9 mouse cellular contexts compared by ENCODE assay signal in genomic region chr5:92353517-92353916, GRCm38 (mm10). TPM values are rescaled to one million over a fixed set of nuclear protein-coding genes. Genes with fewer than 3 reads are reported as not detected.
DNase-seq lines count a peak whose midpoint lies in the region; ATAC-seq and TF ChIP-seq lines count a peak whose summit lies in the region.
"Had no signal": no experiment of that assay in that cellular context is flagged by ENCODE, and none has a peak within 500 bp of the region (broad histone marks: within the 10 kb centered on the region; RNA-seq: fewer than 3 reads in every experiment).

No protein-coding gene starts in this region.

- H3K9me3 ChIP-seq in hindbrain, embryonic 16.5 days (ENCODE audit: control insufficient read depth, low read length), result no peaks in the 10 kb centered on the region
- no peaks in the 10 kb centered on the region for H3K9me3 ChIP-seq in hindbrain, embryonic 12.5 days (replicated peaks)
- H3K9me3 ChIP-seq in kidney, postnatal 0 days (replicated peaks; ENCODE audit: low read length), result no peaks in the 10 kb centered on the region
- H3K9me3 ChIP-seq: midbrain, embryonic 12.5 days had no signal

- H3K9ac ChIP-seq in hindbrain, embryonic 16.5 days (ENCODE audit: low read depth, low read length), result no peak overlapping the region
- no peak overlapping the region for H3K9ac ChIP-seq in hindbrain, embryonic 12.5 days
- H3K9ac ChIP-seq in kidney, postnatal 0 days (ENCODE audit: low read depth, low read length), result peak overlapping the region; percentile 35; the same call in 1 of the 2 replicates
- H3K9ac ChIP-seq: midbrain, embryonic 12.5 days had no signal

- 48% methylated on average over 11 of the region's 11 CpGs for WGBS in hindbrain, embryonic 16.5 days
- WGBS in hindbrain, embryonic 12.5 days, result 54% methylated on average over 11 of the region's 11 CpGs
- 36% methylated on average over 11 of the region's 11 CpGs for WGBS in kidney, postnatal 0 days

- no peak for TF ChIP-seq CTCF in kidney, postnatal 0 days (IDR thresholded peaks at IDR 0.05; ENCODE audit: low read depth)

- H3K4me3 ChIP-seq in hindbrain, embryonic 16.5 days (ENCODE audit: low read length), result peak overlapping the region; percentile 21
- H3K4me3 ChIP-seq in hindbrain, embryonic 12.5 days, result no peak overlapping the region
- H3K4me3 ChIP-seq in kidney, postnatal 0 days (replicated peaks; ENCODE audit: low read depth, low read length), result peak overlapping the region; percentile 31
- H3K4me3 ChIP-seq: midbrain, embryonic 12.5 days had no signal

- H3K27ac ChIP-seq in hindbrain, embryonic 16.5 days (ENCODE audit: low read depth, low read length), result no peak overlapping the region
- no peak overlapping the region for H3K27ac ChIP-seq in hindbrain, embryonic 12.5 days
- no peak overlapping the region for H3K27ac ChIP-seq in kidney, postnatal 0 days
- H3K27ac ChIP-seq: midbrain, embryonic 12.5 days had no signal

- no peaks in the 10 kb centered on the region for H3K36me3 ChIP-seq in hindbrain, embryonic 16.5 days (ENCODE audit: control insufficient read depth, insufficient read depth, low read length)
- no peaks in the 10 kb centered on the region for H3K36me3 ChIP-seq in hindbrain, embryonic 12.5 days
- no peaks in the 10 kb centered on the region for H3K36me3 ChIP-seq in kidney, postnatal 0 days (ENCODE audit: insufficient read depth, low read length)
- H3K36me3 ChIP-seq: midbrain, embryonic 12.5 days had no signal

- no peak for ATAC-seq in hindbrain, embryonic 16.5 days
- ATAC-seq in hindbrain, embryonic 12.5 days (ENCODE audit: low FRiP score), result no peak
- ATAC-seq in granulocyte monocyte progenitor cell, adult 5-6 weeks (replicated peaks; ENCODE audit: poor library complexity, severe bottlenecking), result peak; percentile 75
- no peak for ATAC-seq in kidney, postnatal 0 days (replicated peaks; ENCODE audit: low FRiP score, low read depth)
- peak; percentile 85 for ATAC-seq in megakaryocyte, adult 5-6 weeks (ENCODE audit: poor library complexity, severe bottlenecking)

- H3K4me1 ChIP-seq in hindbrain, embryonic 16.5 days (ENCODE audit: control insufficient read depth, insufficient read depth, low read depth, low read length), result no peaks in the 10 kb centered on the region
- H3K4me1 ChIP-seq in hindbrain, embryonic 12.5 days, result 0 out of 2 replicates have a peak, but pooled peaks cover 2% of the 10 kb centered on the region
- 0 out of 2 replicates have a peak, but pooled peaks cover 1% of the 10 kb centered on the region for H3K4me1 ChIP-seq in kidney, postnatal 0 days (replicated peaks; ENCODE audit: insufficient read depth, low read length)
- H3K4me1 ChIP-seq: midbrain, embryonic 12.5 days had no signal

- peak overlapping the region; percentile 33 for H3K4me2 ChIP-seq in hindbrain, embryonic 16.5 days (ENCODE audit: low read length)
- no peak overlapping the region; the same call in 1 of the 2 replicates for H3K4me2 ChIP-seq in hindbrain, embryonic 12.5 days (replicated peaks)
- peak overlapping the region; percentile 39 for H3K4me2 ChIP-seq in kidney, postnatal 0 days (ENCODE audit: low read length)
- H3K4me2 ChIP-seq: midbrain, embryonic 12.5 days had no signal

- peak; percentile 44 to 49 for DNase-seq in adrenal gland, adult 18-20 months (ENCODE audit: low spot score in 2 of 2)
- peak; percentile 22 for DNase-seq in kidney, postnatal 0 days (ENCODE audit: low spot score)
- DNase-seq in thymus, postnatal 25 days, result peak; percentile 45
- no peak for DNase-seq in layer of hippocampus, postnatal 25 days (ENCODE audit: extremely low spot score in 1 of 2, low spot score in 1 of 2)

- H3K27me3 ChIP-seq in hindbrain, embryonic 16.5 days (replicated peaks; ENCODE audit: control insufficient read depth, insufficient read depth, low read length), result no peaks in the 10 kb centered on the region
- H3K27me3 ChIP-seq in hindbrain, embryonic 12.5 days, result no peaks in the 10 kb centered on the region
- H3K27me3 ChIP-seq in kidney, postnatal 0 days (ENCODE audit: insufficient read depth, low read length), result no peaks in the 10 kb centered on the region
- H3K27me3 ChIP-seq: midbrain, embryonic 12.5 days had no signal

RNA-seq across cellular contexts. Expression of gene Cxcl10, which starts 4.8 kb away (rescaled TPM):
- polyA plus RNA-seq in hindbrain, embryonic 16.5 days (2015; fragmentation: Nextera tagmentation; extraction: Ambion mirVana), result 0.22 and 0.43 TPM in 2 replicates
- polyA plus RNA-seq in hindbrain, embryonic 12.5 days (2016; fragmentation: Nextera tagmentation; extraction: Ambion mirVana), result 0.26 and 0.50 TPM in 2 replicates
- total RNA-seq in adrenal gland, adult 18-20 months (2021), result under 1 TPM; 0.43 to 0.61 TPM
- total RNA-seq in granulocyte monocyte progenitor cell, adult 5-6 weeks (2014; fragmentation: Nextera tagmentation), result not detected in 2 replicates
- total RNA-seq in granulocyte monocyte progenitor cell, adult 5-6 weeks (2017), result 4.6 and 18.8 TPM in 2 replicates
- 3.4 and 3.8 TPM in 2 replicates for polyA plus RNA-seq in kidney, postnatal 0 days (2015; fragmentation: Nextera tagmentation; extraction: Ambion mirVana)
- total RNA-seq in megakaryocyte, adult 5-6 weeks (2015), result 27.7 and 36.5 TPM in 2 replicates
- 7.3 and 7.4 TPM in 2 replicates for total RNA-seq in megakaryocyte, adult 5-6 weeks (2017)
- total RNA-seq in layer of hippocampus, postnatal 25 days (2021), result not detected
- polyA plus RNA-seq: midbrain, embryonic 12.5 days had no signal

RNA-seq across cellular contexts. Expression of gene Art3, which starts 21.9 kb away (rescaled TPM):
- polyA plus RNA-seq in hindbrain, embryonic 16.5 days (2015; fragmentation: Nextera tagmentation; extraction: Ambion mirVana), result 6.4 and 6.7 TPM in 2 replicates
- polyA plus RNA-seq in hindbrain, embryonic 12.5 days (2016; fragmentation: Nextera tagmentation; extraction: Ambion mirVana), result 4.5 and 5.0 TPM in 2 replicates
- 10 to 100 TPM; 48.5 to 78.3 TPM for total RNA-seq in adrenal gland, adult 18-20 months (2021)
- 1.1 TPM in 1 of 2 replicates, not detected in the other for total RNA-seq in granulocyte monocyte progenitor cell, adult 5-6 weeks (2014; fragmentation: Nextera tagmentation)
- total RNA-seq in granulocyte monocyte progenitor cell, adult 5-6 weeks (2017), result 4.8 TPM in 1 of 2 replicates, not detected in the other
- polyA plus RNA-seq in kidney, postnatal 0 days (2015; fragmentation: Nextera tagmentation; extraction: Ambion mirVana), result 8.0 and 9.2 TPM in 2 replicates
- not detected in 2 replicates for total RNA-seq in megakaryocyte, adult 5-6 weeks (2015)
- not detected in 2 replicates for total RNA-seq in megakaryocyte, adult 5-6 weeks (2017)
- 1 to 10 TPM; 5.0 to 5.5 TPM for total RNA-seq in layer of hippocampus, postnatal 25 days (2021)

RNA-seq across cellular contexts. Expression of gene Cxcl9, which starts 25.6 kb away (rescaled TPM):
- not detected in 2 replicates for polyA plus RNA-seq in hindbrain, embryonic 16.5 days (2015; fragmentation: Nextera tagmentation; extraction: Ambion mirVana)
- polyA plus RNA-seq in hindbrain, embryonic 12.5 days (2016; fragmentation: Nextera tagmentation; extraction: Ambion mirVana), result not detected in 2 replicates
- total RNA-seq in adrenal gland, adult 18-20 months (2021), result 1 to 10 TPM; 1.3 to 3.4 TPM
- not detected in 2 replicates for total RNA-seq in granulocyte monocyte progenitor cell, adult 5-6 weeks (2014; fragmentation: Nextera tagmentation)
- total RNA-seq in granulocyte monocyte progenitor cell, adult 5-6 weeks (2017), result 0.22 and 0.52 TPM in 2 replicates
- 0.08 and 0.13 TPM in 2 replicates for polyA plus RNA-seq in kidney, postnatal 0 days (2015; fragmentation: Nextera tagmentation; extraction: Ambion mirVana)
- 0.14 and 0.45 TPM in 2 replicates for total RNA-seq in megakaryocyte, adult 5-6 weeks (2015)
- total RNA-seq in megakaryocyte, adult 5-6 weeks (2017), result 0.61 and 10.7 TPM in 2 replicates
- total RNA-seq in layer of hippocampus, postnatal 25 days (2021), result not detected
- polyA plus RNA-seq: midbrain, embryonic 12.5 days had no signal

RNA-seq across cellular contexts. Expression of gene Sdad1, which starts 43.2 kb away (rescaled TPM):
- 27.0 and 27.1 TPM in 2 replicates for polyA plus RNA-seq in hindbrain, embryonic 16.5 days (2015; fragmentation: Nextera tagmentation; extraction: Ambion mirVana)
- 36.9 and 39.0 TPM in 2 replicates for polyA plus RNA-seq in hindbrain, embryonic 12.5 days (2016; fragmentation: Nextera tagmentation; extraction: Ambion mirVana)
- total RNA-seq in adrenal gland, adult 18-20 months (2021), result 10 to 100 TPM; 27.9 to 28.3 TPM
- total RNA-seq in granulocyte monocyte progenitor cell, adult 5-6 weeks (2014; fragmentation: Nextera tagmentation), result 41.2 and 46.9 TPM in 2 replicates
- total RNA-seq in granulocyte monocyte progenitor cell, adult 5-6 weeks (2017), result 67.5 and 84.2 TPM in 2 replicates
- polyA plus RNA-seq in kidney, postnatal 0 days (2015; fragmentation: Nextera tagmentation; extraction: Ambion mirVana), result 33.8 and 34.8 TPM in 2 replicates
- total RNA-seq in megakaryocyte, adult 5-6 weeks (2015), result 21.6 and 32.1 TPM in 2 replicates
- total RNA-seq in megakaryocyte, adult 5-6 weeks (2017), result 38.3 and 50.1 TPM in 2 replicates
- total RNA-seq in layer of hippocampus, postnatal 25 days (2021), result 10 to 100 TPM; 20.1 to 25.5 TPM

Comparison
In these comparisons a context has a peak if more than half of its experiments do, and no peak if none do; other contexts are left out.
1. ATAC-seq: peak in granulocyte monocyte progenitor cell, adult 5-6 weeks (single experiment) and megakaryocyte, adult 5-6 weeks (single experiment); none in hindbrain, embryonic 16.5 days (single experiment), hindbrain, embryonic 12.5 days (single experiment) and kidney, postnatal 0 days (single experiment).
2. DNase-seq: peak in adrenal gland, adult 18-20 months (2 of 2), kidney, postnatal 0 days (single experiment) and thymus, postnatal 25 days (single experiment); none in layer of hippocampus, postnatal 25 days (0 of 2).
3. RNA of gene Art3, which starts 21.9 kb away (total RNA-seq): 48.5 to 78.3 TPM in adrenal gland, adult 18-20 months; 5.0 to 5.5 TPM in layer of hippocampus, postnatal 25 days, 1.1 to 4.8 TPM in granulocyte monocyte progenitor cell, adult 5-6 weeks and not detected in megakaryocyte, adult 5-6 weeks; every median in the first group is over 4 times any median in the second.